Mouse (Mus musculus) heart, adult 2 months (tissue): Measurements from ENCODE around the gene Cdca4.

Experiments
- CTCF ChIP-seq: fragments of 200-600 bp; IDR thresholded peaks from 2 replicates; pipeline ENCODE4 v1.8.1; 2022; ENCODE audit warnings: antibody characterized with exemption, mild to moderate bottlenecking, moderate library complexity
- POLR2A ChIP-seq: fragments of 200-500 bp; IDR thresholded peaks from 2 replicates; pipeline ENCODE4 v1.6.1; 2011; ENCODE audit warnings: mild to moderate bottlenecking, low read depth, low read length, control low read depth; ENCODE audit not compliant: insufficient read depth

DNA sequence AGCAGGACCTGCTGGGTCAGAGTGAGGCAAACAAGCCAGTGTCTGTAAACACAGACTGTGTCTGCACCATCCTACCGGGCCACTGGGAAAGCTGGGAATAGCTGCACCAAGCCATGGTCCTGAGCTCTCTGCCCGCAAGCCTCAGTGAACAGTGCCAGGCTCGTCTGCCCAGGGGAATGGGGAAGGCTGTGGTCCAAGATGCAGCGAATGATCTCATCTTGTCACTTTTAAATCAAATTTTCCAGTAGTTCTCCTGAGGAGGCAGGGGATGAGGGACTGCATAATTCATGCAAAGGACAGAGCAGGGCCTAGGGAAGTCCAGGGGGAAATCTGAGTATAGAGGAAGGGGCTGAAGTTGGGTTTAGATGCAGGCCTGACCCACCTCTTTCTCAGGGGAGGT lies 21.4 kb downstream of the Cdca4 start:
- TF ChIP-seq CTCF: no peak
- TF ChIP-seq POLR2A: no peak
